Mouse (Mus musculus) spleen, postnatal 10 days (tissue): ENCODE measurements at regions not wholly inside any gene's neighbourhood (a gene's known extent, or its start where the extent isn't known, plus 50 kb on each side); places are given as distances from the start of the nearest gene placed in this dataset.

Experiments used
- DNase-seq, 2 experiments: peaks; one replicate each; pipeline ENCODE4 v3.0.0; 2021 to 2022; ENCODE audit warnings: low spot score in 2 of 2

DNA sequence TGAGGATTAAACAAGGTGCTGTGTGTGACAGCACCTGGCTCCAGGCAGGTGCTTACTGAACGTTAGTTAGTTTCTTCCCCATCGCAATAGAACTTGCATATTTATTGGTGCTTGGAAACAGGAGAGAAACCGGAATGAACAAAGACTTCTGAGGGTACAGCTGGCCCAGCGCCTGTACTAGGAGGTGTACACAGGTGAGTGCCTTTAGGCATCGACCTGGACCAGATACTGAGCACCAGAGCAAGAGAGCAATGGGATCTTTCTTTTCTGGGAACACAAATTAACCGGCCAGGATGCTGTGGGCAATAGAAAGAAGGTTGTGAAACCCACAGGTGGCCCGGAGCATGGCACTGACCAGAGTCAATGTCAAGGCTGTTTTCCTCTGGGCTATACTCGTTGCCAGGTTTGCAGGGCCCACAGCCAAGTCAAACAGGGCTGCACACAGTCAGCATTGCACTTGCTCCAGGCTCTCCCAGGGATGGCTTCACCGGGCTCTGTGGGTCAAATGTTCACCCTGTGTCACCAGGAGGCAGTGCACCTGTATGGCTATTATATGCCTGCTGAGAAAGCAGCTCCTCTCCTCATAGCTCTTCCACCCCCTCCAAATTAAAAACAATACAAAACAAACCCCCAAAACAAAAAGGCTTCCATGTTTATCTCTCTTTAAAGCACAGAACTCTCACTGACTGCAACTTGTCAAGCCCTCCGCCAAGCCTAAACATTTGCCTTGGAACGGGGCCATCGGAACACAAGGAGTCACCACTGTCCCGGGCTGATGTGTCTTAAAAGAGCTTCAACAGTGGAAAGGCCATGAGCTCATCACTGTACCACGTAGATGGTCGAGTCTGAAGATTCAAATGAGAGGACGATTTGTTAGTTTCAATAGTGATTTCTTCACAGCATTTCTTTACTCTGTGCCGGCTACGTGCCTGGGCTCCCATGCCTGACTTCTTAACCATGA is 629.1 kb downstream of the Rnf144a start:
- DNase-seq = no peak

DNA sequence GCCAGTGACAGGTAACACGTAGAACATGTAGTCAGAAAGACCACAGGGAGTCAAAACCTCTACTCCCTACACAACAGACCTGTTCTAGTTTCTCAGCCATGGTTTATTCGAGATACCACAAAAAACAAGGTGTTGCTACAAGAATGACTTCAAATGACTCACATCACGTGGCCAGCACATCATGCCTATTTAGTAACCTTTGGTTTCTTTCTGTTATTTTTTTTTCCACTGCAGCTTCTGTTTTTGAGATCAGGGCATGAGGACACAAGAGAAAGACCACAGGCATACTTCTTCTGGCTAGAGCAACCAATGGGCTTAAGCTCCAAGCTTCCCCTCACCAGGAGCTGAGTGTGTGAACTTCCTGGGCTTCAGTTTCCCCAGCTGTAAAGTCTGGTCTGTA is 630.7 kb downstream of the Rnf144a start:
- DNase-seq = no peak

DNA sequence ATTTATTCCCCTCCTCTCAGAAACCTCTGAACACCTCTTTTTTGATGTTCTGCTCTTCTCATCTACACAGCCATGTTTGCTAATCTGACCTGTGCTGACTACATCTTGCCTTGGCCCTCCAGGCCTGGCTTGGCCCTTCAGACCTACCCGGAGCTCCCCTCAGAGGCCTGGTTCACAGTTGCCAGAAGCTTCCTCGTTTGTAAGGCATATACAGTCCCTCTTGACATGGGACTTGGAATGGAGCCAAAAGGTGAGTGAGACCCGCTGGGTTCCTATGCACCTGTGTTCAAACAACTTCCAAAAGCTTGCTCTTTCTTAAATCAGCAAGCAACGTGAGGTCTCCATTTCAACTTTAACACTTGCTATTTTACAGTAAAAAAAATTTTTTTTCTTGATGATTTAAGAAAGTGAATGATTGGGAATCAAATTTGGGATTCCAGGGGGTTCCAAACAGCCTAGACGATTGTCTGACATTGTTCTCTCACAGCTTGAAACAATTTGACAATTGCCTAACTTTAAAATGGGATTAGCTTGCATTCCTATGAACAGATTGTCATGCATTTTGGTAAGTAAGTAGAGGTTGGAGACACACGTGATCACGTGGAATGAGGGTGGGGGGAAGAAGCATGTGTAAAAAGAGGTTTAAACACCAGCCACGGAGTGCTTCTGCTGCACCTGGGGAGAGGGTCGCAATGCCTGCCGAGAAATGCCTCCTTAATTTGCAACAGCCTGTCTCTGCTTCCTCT is 631.9 kb downstream of the Rnf144a start:
- no peak for DNase-seq

DNA sequence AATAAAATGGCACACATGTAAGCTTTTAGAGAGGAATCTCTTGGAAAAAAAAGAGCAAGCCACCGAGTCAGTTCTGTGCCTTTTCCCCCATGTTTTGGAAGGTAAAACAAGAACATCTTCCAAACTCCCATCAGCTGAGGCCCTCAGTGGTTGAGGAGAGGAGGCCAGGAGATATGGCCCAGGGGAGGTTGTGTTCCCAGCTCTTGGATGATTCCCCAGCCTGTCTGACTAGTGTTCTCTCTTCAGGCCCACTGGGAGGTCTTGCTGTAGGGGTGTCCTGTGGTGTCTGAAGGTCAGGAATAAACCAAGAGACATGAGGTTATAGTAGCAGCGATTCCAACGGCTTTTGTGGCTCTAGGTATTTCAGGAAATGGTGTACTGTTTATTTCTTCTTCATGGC is 643.2 kb downstream of the Rnf144a start:
- DNase-seq = no peak

DNA sequence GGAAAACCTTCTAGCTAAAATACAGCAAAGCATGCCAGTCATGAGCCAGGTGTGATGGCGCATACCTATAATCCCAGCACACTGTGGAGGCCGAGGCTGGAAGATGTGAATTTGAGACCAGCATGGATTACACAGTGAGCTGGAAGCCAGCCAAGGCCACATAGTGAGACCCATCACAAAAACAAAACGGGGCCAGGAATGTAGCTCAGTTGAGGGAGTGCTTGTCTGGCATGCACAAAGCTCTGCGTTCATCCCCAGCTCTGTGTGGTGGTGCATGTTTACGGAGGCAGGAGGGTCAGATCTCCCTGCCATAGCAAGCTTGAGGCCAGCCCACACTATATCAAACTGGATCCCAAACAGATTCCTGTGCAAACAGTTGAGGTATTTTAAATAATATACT is 646.4 kb downstream of the Rnf144a start:
- DNase-seq = no peak

DNA sequence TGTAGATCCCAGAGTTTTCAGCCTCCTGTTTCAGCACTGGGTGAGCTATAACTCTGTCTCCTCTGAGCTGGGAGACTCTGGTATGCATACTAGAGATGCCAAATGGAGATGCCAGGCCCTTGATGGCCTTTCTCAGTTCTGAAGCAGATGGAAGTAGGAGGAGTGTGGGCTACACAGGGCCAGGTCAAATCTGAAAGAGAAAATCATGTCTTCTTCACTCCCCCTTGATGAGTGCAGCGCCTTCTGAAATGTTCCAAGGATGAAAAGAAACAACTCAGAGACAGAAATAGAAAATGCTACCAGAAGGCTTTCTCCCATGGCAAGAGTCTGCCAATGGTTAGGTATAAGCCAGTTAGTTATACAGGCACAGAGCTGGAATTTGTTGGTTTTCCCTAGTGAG is 652.0 kb downstream of the Rnf144a start:
- no peak for DNase-seq

DNA sequence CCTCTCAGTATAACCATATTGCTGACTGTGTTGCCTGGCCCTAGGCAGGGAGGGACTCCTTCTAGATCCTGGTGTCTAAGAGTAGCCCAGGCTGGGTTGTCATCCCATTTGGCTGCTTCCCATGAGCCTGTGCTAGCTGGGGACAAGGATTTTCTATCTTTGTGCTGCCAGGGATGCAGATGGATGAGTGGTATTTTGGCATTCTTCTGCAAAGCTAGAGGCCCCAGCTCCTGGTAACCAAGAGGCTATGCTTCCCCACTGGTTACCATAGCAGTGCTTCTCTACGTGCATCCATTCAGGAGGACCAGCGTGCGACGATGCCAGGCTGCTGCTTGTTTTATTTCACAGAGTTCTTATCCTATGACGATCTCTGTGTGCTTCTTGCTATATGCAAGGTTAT is 658.0 kb downstream of the Rnf144a start:
- DNase-seq = no peak

DNA sequence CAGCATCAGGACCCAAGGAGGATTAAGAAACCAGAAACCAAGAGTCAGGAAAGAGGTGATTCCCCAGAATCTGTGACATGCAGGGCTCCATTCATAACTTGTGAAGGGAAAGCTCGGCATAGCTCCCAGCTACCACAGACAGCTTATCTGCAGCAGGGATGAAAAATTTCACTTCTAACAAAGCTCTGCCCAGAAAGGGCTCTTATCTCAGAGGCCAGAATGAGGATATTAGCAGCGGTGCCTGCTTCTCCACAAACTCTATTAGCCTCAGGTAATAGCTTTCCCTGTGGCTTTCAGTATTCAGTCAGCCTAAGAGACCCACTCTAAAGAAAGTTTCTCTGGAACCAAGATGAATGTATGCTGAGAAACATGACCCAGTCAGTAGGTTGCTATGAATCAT is 636.9 kb upstream of the Id2 start:
- DNase-seq = no peak

DNA sequence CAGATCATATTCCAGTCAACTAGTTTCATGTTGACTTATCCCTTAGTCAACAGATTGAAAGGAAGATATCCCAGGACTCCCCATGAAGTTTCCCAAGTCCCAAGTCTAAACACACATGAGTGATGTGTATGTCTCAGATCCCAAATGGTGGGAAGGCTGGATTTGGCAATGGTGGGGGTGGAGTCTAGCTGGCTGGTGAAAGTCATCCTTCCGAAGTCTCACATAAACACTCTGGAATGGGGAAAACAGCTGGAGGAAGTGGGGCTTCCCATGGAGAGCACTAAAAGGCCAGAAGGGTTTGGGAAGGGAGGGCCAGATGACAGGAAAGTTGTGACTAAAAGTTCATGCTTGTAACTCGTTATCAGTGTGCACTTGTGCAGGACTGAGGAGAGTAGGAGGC is 628.8 kb upstream of the Id2 start:
- DNase-seq = no peak

DNA sequence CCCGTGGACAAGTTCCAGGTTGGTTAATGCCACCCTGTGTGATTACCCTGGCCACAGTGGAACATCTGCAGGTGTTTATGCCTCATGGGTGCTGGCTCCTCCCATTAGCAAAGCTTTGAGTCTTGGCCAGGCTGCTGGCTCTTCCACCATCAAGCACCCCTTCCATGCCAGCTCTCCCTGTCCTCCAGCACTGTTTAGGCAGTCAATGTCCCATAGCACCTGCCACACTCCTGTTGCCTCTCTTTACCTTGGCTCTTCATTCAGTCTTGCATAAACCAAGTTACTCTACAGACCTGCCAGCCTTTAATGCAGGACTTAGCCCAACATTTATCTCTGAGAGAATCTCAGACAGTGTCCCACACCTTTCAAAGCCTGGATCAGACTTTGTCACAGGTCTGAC is 614.2 kb upstream of the Id2 start:
- DNase-seq = no peak

DNA sequence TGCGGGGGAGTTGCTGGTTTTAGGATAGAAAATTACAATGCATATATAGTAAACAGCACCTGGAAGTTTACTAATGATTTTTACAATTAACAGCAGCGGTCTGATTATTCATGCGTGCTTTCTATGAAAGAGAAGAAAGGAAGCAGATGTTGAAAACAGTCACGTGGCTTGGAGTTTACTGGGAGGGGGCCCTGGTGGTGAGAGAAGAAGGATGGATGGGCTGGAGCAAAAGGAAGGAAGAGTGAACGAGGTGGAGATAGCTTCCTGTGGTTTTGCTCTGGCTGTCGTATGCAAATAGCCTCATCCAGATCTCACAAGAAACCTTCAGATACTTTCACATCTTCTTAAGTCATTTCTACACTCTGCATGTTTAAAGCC is 606.1 kb upstream of the Id2 start:
- no peak for DNase-seq

DNA sequence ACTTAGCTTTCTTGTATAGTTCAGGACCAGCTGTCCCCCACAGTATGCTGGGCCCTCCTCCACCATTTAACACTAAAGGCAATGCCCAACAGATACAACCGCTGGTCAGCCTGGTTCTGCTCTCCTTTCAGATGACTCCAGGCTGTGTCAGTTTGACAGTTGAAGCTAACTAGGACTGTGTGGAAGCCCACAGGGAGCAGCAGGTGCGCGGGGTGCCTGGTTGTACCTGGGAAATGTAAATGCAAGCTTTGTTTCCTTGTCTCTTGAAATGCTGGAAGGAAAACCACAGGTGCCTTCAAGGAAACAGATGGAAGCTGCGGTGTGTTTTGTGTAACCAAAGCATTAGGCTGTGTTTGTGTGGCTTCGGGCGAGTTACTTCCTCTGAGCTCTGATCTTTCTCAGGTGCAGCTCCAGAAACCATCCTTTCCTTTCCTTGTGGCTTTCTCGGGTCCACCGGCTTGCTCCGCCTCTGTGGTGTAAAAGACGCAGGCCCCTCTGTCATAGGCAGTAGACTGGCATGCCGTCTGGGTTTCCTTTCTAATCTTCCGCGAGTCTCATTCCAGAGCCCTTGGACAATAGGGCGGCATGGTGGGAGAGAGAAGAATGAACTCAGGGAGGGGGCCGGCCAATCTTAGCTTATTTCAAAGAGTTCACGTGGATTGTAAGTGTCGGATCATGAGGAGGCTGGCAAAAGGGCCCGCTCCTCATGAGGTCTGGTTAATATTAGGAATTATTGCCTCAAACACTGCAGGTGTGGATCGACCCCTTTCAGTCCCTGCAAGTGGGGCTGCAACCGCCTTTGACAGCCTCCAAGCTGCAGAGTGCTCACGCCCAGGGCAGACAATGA is 605.5 kb upstream of the Id2 start:
- no peak for DNase-seq

DNA sequence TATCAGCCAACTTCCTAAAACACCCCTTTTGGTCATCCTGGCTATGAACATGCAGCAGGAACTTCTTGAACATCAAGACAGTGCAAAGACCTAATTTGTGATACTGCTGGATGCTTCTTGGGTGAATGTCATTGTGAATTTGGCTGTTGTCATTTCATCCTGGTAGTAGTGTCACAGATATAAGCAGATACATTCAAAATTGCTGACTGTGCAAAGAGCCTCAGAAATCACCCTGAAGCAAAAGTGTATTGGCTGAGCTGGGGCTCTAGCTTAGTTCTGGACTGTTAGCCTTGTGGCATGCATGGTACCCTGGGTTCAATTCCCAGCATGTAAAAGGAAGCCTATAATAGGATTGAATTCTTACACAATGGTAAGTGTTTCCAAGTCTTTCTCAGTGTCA is 590.1 kb upstream of the Id2 start:
- no peak for DNase-seq

DNA sequence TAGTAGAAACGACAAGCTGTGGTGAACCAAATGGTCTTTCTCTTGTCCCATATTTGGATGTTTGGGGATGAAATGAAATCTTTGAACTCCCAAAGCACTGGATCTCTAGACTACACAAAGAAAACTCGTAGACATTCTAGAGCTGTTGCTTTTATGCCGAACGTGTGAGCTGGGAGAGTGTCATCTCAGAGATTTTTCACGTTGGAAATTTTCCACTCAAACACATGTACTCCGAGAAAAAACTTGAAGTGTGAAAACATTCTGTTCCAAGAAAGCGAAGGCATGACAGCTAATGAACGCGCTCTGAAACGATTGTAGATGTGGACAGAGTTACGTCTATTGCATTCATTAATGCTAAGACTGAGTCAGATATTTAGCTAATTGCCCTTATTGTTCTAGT is 579.7 kb upstream of the Id2 start:
- DNase-seq = no peak

DNA sequence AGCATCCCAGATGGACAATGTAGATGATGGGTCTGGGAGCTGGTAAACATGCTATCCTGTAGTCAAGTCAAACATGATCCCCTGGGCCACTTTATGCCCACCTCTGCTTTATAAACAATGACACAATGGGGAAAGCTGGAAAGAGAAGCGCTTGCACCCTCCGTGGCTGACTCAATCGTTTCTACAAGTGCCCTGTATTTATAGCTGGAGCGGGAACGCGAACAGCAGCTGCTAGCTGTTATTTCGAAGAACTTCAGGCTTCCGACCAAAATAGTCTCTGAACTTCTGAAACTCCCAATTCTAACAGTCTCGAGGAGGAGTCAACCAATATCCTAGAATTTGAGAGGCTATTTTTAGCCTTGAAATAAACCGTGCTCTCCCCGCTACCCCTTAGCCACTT is 571.4 kb upstream of the Id2 start:
- DNase-seq = no peak

DNA sequence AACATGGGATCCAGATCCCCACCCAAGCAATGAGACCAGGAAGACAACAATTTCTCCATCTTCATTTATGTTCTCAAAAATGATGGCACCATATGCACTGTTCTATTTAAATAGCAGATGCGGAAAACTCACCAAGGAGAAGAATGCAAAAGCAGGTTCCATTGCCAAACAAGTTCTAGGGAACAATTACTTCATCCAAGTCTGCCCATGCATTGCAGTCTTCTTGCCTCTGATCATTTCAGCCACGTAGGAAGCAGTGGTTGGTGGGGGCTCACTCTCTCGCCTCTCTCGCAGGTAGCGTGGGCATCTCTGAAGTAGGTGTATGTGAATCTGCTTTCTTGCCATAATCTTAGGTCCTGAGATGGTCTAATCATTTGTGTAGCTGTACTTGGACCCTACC is 557.5 kb upstream of the Id2 start:
- DNase-seq = no peak

DNA sequence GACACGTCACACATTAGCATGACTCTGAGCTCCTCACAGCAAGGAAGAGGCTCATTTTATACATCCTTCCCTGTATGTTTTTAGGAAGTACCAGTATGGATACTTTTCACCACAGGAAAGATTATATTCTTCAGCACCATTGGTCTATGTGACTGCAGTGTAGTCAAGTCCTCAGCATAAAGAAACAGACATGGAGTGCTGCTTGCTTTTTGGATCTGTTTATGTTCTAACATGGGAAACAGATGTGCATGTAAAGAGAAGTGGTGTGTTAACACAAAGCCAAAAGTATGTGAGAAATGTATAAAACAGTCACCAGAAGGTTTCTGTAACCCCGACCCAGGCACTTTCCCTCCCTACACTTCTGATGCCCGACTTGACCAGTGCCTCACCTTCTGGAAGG is 553.3 kb upstream of the Id2 start:
- no peak for DNase-seq

DNA sequence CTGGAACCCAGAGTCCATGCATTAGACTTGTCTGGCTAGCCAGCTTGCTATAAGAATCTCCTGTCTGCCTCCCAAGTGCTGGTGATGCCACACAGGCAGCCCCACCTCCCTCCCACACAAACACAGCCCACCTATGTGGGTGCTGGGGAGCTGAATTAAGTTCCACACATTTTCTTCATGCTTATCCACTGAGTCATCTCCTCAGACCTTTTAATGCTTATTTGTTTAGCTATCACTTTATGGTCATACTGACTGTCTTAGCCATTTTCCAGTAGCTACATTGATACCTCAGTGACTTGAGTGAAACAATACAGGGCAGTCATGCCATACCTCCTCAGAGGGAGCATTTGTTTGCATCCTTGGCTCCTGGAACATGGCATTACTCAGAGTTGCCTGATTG is 531.1 kb upstream of the Id2 start:
- no peak for DNase-seq

DNA sequence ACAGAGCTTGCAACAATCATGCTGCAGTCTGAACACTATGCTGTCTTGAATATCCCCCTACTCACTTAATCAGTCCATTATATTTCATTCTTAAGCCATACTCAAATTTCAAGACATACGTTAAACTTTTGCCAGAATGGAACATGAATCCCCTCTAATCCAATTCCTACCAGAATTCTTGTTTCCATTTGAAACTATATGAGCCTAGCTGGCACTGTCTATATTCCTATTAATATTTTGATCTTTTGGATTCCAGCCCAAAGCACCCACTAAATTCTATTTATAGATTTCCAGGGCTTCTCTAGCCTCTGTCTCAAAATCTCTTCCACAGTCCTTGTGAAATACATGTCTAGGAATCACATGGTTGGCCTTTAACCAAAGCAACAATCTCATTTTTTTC is 528.9 kb upstream of the Id2 start:
- DNase-seq = no peak

DNA sequence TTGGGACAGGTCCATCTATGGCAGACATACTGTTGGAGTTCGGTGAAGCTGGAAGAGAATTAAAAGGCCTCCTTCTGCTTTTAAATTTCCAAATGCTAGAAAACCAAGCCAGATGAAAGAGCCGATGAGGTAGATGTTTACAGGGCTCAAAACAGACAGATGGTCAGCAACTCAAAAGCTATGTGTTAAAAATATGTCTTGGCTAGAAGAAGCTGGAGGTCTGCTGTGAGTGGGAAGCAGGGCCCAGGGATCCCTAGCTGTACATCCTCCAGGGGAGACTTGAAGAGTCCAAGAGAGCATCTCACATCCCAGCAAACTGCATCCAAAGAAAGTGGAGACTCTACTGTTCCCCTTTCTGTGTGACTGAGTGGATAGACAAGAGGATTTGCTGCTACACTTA is 526.5 kb upstream of the Id2 start:
- DNase-seq = no peak

DNA sequence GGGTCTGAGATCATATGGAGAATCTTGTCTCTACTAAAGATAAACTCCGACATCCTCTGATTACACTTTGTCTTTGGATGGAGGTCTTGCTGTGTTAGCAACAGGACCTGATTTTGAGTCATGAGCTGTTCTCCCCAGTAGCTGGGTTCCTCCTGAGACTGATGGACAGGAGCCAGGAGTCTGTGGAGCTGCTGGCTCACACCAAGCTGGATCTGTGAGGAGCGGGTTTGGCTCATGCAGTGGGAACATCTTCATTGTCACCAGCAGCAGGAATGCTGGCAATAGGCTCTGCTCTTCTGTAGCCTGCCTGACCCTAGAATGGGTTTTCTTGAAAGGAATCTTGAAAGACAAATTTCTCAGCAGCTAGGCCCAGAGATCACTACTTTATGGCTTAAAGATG is 524.2 kb upstream of the Id2 start:
- DNase-seq = no peak

DNA sequence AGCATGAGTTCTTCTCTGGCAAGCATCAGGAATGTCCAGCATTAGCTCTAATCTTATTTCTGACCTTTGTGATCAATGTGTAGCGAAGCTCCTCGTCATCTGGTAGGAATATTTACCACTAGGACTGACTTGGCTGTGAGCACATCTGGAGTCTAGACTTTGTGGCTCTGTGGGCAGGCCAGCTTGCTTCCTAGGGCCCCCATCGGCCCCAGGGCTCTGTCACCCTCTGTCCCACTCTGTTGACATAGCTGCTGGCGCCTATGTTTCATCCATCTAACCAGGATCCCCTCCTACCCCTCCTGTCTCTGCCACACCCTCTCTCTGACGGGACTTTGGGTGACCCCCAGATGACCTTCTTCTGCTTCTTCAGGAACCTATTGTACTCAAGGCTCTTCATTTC is 520.6 kb upstream of the Id2 start:
- DNase-seq = no peak
